Mouse (Mus musculus) cortical plate, adult 2 months (tissue): ENCODE measurements around the gene Socs4.

ENCODE experiments used
- CTCF ChIP-seq: fragments of 200-500 bp; IDR thresholded peaks from 2 replicates; pipeline ENCODE4 v1.5.1; 2011; ENCODE audit warnings: mild to moderate bottlenecking, control low read depth, low read length; ENCODE audit not compliant: insufficient read depth; ENCODE audit errors: extremely low read depth
- POLR2A ChIP-seq: fragments of 200-500 bp; IDR thresholded peaks from 2 replicates; pipeline ENCODE4 v1.6.1; 2011; ENCODE audit warnings: mild to moderate bottlenecking, low read length, control low read depth; ENCODE audit not compliant: insufficient read depth; ENCODE audit errors: extremely low read depth

GRCm38 (mm10) chr14:47298408-47298792 is 21.7 kb downstream of the Socs4 start:
- no peak for TF ChIP-seq CTCF
- no peak for TF ChIP-seq POLR2A
